Mouse (Mus musculus) forebrain, embryonic 16.5 days (tissue): ENCODE data around the gene Zfp62. TPM values are rescaled to one million over a fixed set of nuclear protein-coding genes. Genes with fewer than 3 reads are reported as not detected.

Experiments used
- ATAC-seq: fragments of 200-750 bp; cut with Nextera tagmentation; 2 replicates; pipeline ENCODE4 v1.8.0; 2017; ENCODE audit warnings: mild to moderate bottlenecking, moderate library complexity
- H3K27ac ChIP-seq: fragments of 300-500 bp; sonication (generic); 2 replicates; pipeline ENCODE4 v1.5.1; 2014; ENCODE audit warnings: low read length, control low read depth
- H3K27me3 ChIP-seq: fragments of 300-500 bp; sonication (generic); replicated peaks from 2 replicates; pipeline ENCODE4 v1.6.1; 2014; ENCODE audit warnings: low read length; ENCODE audit not compliant: control insufficient read depth, insufficient read depth
- H3K36me3 ChIP-seq: fragments of 300-500 bp; sonication (generic); 2 replicates; pipeline ENCODE4 v1.6.1; 2014; ENCODE audit not compliant: control insufficient read depth, insufficient read depth
- H3K4me1 ChIP-seq: fragments of 300-500 bp; sonication (generic); replicated peaks from 2 replicates; pipeline ENCODE4 v1.6.1; 2014; ENCODE audit warnings: low read length; ENCODE audit not compliant: control insufficient read depth, insufficient read depth
- H3K4me2 ChIP-seq: fragments of 300-500 bp; sonication (generic); 2 replicates; pipeline ENCODE4 v1.6.1; 2014; ENCODE audit warnings: mild to moderate bottlenecking, low read length, control low read depth
- H3K4me3 ChIP-seq: fragments of 300-500 bp; sonication (generic); replicated peaks from 2 replicates; pipeline ENCODE4 v1.5.1; 2014; ENCODE audit warnings: mild to moderate bottlenecking, low read length, control low read depth
- H3K9ac ChIP-seq: fragments of 300-500 bp; sonication (generic); replicated peaks from 2 replicates; pipeline ENCODE4 v1.6.1; 2014; ENCODE audit warnings: low read depth, low read length, control low read depth
- H3K9me3 ChIP-seq: fragments of 300-500 bp; sonication (generic); 2 replicates; pipeline ENCODE4 v1.6.1; 2016; ENCODE audit warnings: low read length; ENCODE audit not compliant: control insufficient read depth
- WGBS: fragments of 180-500 bp; shearing (Covaris S2); extraction: QIAGEN DNeasy Blood & Tissue Kit; methylation state at CpG from one replicate; pipeline ENCODE4 v1.1.7; 2014; 5-methylcytosine and 5-hydroxymethylcytosine counted together
- polyA plus RNA-seq: library from polyadenylated mRNA; unstranded; fragments of >200 nt; fragmentation: Nextera tagmentation; extraction: Ambion mirVana; gene quantifications from 2 replicates; pipeline ENCODE4 v1.2.1, GENCODE M21; 2015

Gene Zfp62
- polyA plus RNA-seq, 1 experiment from 2014 or later, result 59.1 TPM

DNA sequence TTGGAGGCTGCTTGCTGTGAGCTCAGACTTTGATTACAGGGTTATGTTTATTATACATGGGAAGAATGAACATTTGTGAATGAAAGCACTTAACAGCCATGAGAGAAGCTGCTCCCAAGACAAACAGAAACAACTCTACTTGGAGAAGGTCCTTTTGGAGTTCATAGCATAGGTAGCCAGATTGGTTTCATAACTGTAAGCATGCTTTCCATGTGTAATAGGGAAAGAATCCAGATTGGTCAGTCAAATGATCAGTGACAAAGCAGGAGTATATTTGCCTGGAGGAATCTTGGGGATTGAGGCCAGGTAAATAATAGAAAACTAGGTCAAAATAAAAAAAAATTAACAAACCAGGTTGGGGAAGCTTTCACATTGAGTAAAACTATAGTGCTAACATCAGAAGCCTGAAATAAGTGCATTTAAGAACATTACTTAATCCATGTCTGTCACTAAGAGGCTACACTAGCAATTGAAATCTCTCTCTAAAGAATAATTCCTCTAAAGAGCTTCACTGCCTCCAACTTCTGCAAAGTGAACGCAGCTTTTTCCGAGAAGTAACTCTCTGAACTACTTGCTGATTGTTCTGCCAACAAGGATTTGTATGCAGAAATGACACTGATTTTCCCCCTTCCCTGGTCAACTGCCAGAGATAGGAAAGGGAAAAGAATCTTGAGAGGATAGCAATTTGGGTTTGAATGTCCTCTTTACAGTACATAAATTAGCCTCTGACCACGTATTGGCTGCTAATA, 32.5 kb downstream of the Zfp62 start:
- WGBS, result 64% methylated on average over 3 of the region's 3 CpGs

DNA sequence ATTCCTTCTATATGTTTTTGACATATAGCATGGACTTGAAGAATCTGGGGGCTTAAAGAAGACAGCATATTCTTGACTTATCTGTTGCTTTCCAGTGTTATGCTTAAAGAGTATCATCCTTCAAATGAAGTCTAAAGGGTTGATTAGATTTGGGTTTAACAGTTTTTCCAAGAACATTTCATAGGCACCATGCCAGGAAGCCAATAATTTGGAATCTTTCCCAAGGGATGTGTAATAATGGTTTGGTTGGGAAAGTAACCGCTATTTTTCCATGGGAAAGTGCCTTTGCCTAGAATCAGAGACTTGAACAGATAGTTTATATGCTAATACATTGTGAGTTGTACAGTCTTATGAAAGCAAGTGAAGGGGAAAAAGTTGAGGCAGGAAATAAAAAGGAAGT, 33.8 kb downstream of the Zfp62 start:
- no peaks in the 10 kb centered on the region for H3K36me3 ChIP-seq
- no peak overlapping the region for H3K9ac ChIP-seq
- no peaks in the 10 kb centered on the region for H3K9me3 ChIP-seq
- no peak overlapping the region for H3K27ac ChIP-seq
- no peaks in the 10 kb centered on the region for H3K27me3 ChIP-seq
- no peak for ATAC-seq
- no peaks in the 10 kb centered on the region for H3K4me1 ChIP-seq
- no peak overlapping the region for H3K4me3 ChIP-seq
- H3K4me2 ChIP-seq, result no peak overlapping the region
- WGBS, result 63% methylated on average over 1 of the region's 1 CpGs

More for the DNA sequence above, 32.5 kb downstream of the Zfp62 start:
- no peaks in the 10 kb centered on the region for H3K9me3 ChIP-seq
- no peak for ATAC-seq
- H3K27me3 ChIP-seq, result no peaks in the 10 kb centered on the region
- H3K4me3 ChIP-seq, result no peak overlapping the region
- no peak overlapping the region for H3K4me2 ChIP-seq
- no peak overlapping the region for H3K27ac ChIP-seq
- no peak overlapping the region for H3K9ac ChIP-seq
- H3K4me1 ChIP-seq, result no peaks in the 10 kb centered on the region
- H3K36me3 ChIP-seq, result no peaks in the 10 kb centered on the region

DNA sequence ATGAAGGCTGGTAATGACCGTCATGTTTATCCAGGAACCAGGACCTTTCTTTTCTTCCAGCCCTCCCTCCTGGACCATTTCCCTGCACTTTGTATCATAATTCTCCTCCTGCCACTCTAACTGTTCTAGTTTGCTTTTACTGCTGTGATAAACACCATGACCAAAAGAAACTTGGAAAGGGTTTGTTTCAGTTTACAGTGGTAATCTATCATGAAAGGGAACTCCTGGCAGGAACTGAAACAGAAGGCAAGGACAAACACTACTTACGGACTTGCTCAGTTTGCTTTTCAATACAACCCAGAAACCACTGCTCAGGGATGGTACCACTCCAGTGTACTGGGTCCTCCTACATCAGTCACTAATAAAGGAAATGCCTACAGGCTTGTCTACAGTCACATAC, 34.4 kb downstream of the Zfp62 start:
- H3K9ac ChIP-seq, result no peak overlapping the region
- no peaks in the 10 kb centered on the region for H3K36me3 ChIP-seq
- H3K27me3 ChIP-seq, result no peaks in the 10 kb centered on the region
- H3K4me1 ChIP-seq, result no peaks in the 10 kb centered on the region
- H3K27ac ChIP-seq, result no peak overlapping the region
- H3K4me2 ChIP-seq, result no peak overlapping the region
- H3K9me3 ChIP-seq, result no peaks in the 10 kb centered on the region
- no peak overlapping the region for H3K4me3 ChIP-seq
- 84% methylated on average over 2 of the region's 2 CpGs for WGBS
- no peak for ATAC-seq

DNA sequence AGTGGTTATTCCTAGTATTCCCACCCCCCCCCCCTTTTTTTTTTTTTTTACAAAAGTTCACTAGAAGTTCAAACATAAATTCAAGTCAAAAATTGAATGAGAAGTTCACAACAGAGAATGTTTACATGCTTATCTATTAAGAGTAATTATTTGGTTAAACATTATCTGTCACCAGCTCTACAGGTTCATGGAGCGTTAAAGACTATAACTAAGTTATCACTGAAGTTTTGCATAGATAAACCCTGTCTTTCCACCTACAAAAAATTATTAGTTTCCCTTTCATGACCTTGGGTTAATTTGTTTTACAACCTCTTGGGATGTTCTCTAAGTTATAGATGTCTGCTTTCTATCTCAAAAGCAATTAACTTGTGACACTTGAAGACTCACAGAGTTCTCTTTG, 37.2 kb downstream of the Zfp62 start:
- H3K36me3 ChIP-seq, result no peaks in the 10 kb centered on the region
- H3K9me3 ChIP-seq, result no peaks in the 10 kb centered on the region
- WGBS, result 92% methylated on average over 1 of the region's 1 CpGs
- no peaks in the 10 kb centered on the region for H3K27me3 ChIP-seq
- H3K4me2 ChIP-seq, result no peak overlapping the region
- H3K9ac ChIP-seq, result no peak overlapping the region
- H3K4me3 ChIP-seq, result no peak overlapping the region
- H3K4me1 ChIP-seq, result peaks cover 11% of the 10 kb centered on the region
- no peak overlapping the region for H3K27ac ChIP-seq
- no peak for ATAC-seq

DNA sequence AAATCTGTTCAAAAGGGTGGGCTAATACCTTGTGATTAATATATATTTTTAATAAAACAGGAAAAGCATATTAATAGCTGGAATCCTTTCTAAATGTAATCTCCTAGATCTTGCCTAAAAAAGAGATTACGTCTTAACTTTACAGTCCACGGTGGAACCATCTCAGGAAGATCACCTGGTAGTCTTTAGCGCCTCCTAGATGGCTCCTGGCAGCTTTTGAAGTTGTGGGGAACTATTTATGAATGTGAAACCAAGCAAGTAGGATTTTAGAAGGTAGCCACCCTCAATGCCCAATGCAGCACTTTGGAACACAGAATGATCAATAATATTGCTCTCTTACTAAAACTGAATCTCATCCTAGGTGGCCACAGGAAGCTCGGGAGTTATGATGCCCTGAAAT, 37.8 kb downstream of the Zfp62 start:
- H3K4me3 ChIP-seq, result no peak overlapping the region
- H3K36me3 ChIP-seq, result no peaks in the 10 kb centered on the region
- no peak for ATAC-seq
- H3K9ac ChIP-seq, result no peak overlapping the region
- 86% methylated on average over 4 of the region's 4 CpGs for WGBS
- H3K4me2 ChIP-seq, result no peak overlapping the region
- H3K9me3 ChIP-seq, result no peaks in the 10 kb centered on the region
- no peak overlapping the region for H3K27ac ChIP-seq
- H3K4me1 ChIP-seq, result peaks cover 17% of the 10 kb centered on the region
- H3K27me3 ChIP-seq, result no peaks in the 10 kb centered on the region

DNA sequence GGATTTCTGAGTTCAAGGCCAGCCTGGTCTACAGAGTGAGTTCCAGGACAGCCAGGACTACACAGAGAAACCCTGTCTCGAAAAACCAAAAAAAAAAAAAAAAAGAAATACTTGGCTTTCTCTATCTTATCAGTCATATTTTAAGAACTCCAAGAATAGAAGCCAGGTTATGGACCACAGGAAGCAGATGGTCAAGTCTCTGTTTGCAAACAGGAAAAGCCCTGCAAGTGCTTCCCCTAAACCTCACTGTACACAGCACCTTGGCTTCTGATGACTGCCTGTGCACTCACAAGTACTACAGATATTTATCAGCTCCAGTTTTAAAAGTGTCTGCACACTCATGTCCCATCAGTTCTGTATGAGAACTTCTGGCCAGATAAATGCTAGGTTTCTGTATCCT, 38.4 kb downstream of the Zfp62 start:
- H3K27ac ChIP-seq, result no peak overlapping the region
- no peak overlapping the region for H3K4me3 ChIP-seq
- no peaks in the 10 kb centered on the region for H3K27me3 ChIP-seq
- WGBS, result no CpG with 5 or more reads among the region's 1 CpGs
- no peak for ATAC-seq
- H3K36me3 ChIP-seq, result no peaks in the 10 kb centered on the region
- H3K4me1 ChIP-seq, result peaks cover 17% of the 10 kb centered on the region
- H3K9ac ChIP-seq, result no peak overlapping the region
- no peaks in the 10 kb centered on the region for H3K9me3 ChIP-seq
- no peak overlapping the region for H3K4me2 ChIP-seq

DNA sequence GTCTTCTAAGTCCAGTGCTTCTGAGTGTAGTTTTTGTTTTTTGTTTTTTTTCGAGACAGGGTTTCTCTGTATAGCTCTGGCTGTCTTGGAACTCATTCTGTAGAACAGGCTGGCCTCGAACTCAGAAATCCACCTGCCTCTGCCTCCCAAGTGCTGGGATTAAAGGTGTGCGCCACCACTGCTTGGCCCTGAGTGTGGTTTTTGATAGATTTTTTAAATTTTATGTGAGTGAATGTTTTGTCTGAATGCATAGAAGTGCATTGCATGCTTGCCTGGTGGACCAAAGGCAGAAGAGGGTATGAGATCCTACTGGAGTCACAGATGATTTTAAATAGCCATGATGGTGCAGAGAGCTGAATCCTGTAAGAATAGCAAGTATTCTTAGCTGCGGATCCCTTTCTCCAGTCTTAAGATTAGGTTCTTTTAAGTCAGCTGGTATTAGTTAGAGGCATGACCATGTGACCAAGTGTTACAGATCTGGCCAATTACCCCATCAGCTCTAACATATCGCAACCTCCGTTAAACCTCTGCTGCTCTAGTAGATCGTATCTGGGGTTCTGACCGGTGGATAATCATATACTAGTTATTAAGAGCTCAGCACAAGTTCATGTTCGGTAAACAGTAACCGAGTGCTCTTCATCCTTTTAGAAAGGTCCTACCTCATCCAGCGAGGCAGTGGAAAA, 40.0 kb downstream of the Zfp62 start:
- no peaks in the 10 kb centered on the region for H3K27me3 ChIP-seq
- H3K36me3 ChIP-seq, result no peaks in the 10 kb centered on the region
- no peaks in the 10 kb centered on the region for H3K9me3 ChIP-seq
- peaks cover 17% of the 10 kb centered on the region for H3K4me1 ChIP-seq
- H3K4me3 ChIP-seq, result peak overlapping the region; percentile 75
- ATAC-seq, result peak; percentile 3
- WGBS, result 19% methylated on average over 11 of the region's 11 CpGs
- peak overlapping the region; percentile 95 for H3K27ac ChIP-seq
- H3K4me2 ChIP-seq, result peak overlapping the region; percentile 74
- H3K9ac ChIP-seq, result peak overlapping the region; percentile 84

DNA sequence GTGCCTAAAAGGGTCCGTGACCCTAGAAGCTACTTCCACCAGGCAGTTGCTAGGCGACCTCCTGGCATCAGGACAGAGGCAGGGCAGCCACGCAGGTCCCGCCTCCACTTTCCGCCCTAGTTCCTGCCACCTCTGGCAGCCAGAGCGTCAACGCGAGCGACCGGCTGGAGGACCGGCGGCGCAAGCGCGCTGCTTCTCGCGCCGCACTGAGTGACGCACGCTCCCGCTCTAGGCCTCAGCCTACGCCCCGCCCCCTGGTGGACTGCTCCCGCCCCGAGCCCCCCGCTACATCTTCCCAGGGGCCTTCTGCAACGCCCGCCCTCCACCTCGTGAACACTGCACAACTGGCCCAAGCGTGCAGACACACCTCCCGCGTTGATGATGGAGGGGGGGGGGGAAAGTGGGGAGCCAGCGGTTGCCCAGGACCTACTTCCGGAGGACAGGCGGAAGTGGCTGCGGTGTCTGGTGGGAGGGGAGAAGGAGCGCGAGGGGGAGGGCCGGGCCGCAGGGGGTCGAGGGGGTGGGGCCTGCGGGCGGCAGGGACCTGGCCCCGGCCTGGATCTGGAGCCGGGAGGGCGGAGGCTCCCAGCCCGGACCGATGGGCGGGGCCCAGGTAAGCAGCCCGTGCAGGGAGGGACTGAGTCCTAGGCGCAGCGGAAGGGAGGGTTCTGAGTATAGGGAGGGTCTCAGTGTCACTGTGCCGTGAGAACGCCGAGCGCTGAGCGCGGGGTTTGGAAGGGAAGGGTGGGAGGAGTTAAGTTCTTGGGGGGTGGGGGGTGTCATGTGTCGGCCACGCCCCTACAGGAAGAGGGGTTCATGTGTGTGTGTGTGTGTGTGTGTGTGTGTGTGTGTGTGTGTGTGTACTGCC, 40.9 kb downstream of the Zfp62 start, which contains the start of gene Mgat1:
TSS of gene Mgat1 (plus strand) at position 465 of the 868 bp plus-strand sequence.
- Histone ChIP-seq H3K36me3 (no peaks in the 10 kb centered on the region), H3K4me3 (peak within 1 kb of the TSS; percentile 75), H3K4me2 (peak within 1 kb of the TSS; percentile 74), H3K9ac (peak within 1 kb of the TSS; percentile 84), H3K4me1 (peaks cover 17% of the 10 kb centered on the region), H3K9me3 (no peaks in the 10 kb centered on the region), H3K27me3 (no peaks in the 10 kb centered on the region), H3K27ac (peak within 1 kb of the TSS; percentile 95)
- WGBS, result 1% methylated on average over 60 of the region's 60 CpGs
- ATAC-seq, result peak; percentile 94

DNA sequence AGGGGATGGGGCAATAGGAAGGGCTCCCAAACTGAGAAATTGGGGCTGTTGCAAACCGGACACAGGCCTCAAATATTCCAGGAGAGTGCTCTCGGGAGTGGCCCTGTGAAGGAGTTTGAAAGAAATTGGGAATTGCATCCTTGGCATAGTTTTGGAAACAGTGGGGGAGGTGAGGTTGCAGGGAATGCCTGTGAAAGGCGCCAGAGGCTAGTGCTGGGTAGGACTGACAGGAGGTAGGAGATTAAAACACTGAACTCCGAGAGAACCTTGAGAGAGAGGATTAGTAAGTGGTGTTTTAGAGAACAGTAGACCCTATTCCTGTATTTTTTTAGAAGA, 41.5 kb downstream of the Zfp62 start:
- Histone ChIP-seq H3K27ac (peak overlapping the region; percentile 25), H3K9me3 (no peaks in the 10 kb centered on the region), H3K27me3 (no peaks in the 10 kb centered on the region), H3K4me1 (peaks cover 17% of the 10 kb centered on the region), H3K4me2 (peak overlapping the region; percentile 74), H3K36me3 (no peaks in the 10 kb centered on the region), H3K4me3 (peak overlapping the region; percentile 75), H3K9ac (peak overlapping the region; percentile 84)
- no peak for ATAC-seq
- WGBS, result 0% methylated on average over 4 of the region's 4 CpGs
